Mouse (Mus musculus) common myeloid progenitor, adult 5-6 weeks (primary cell): ENCODE results near the gene Mob3a. TPM values are rescaled to one million over a fixed set of nuclear protein-coding genes. Genes with fewer than 3 reads are reported as not detected.

Source experiments
- total RNA-seq: library from RNA; stranded (forward); fragments of 200-1000, 187-1606 nt; gene quantifications from 2 replicates; pipeline ENCODE4 v1.2.3, GENCODE M21; 2017

Gene Mob3a
- total RNA-seq, 1 experiment from 2014 or later, result 49.3 TPM

Other genes starting within 250 kb of the Mob3a start
- gene Onecut3, start 207.1 kb downstream of the Mob3a start, total RNA-seq, result not detected in 2 replicates
- gene Atp8b3, start 162.9 kb downstream of the Mob3a start, total RNA-seq, result not detected in 2 replicates
- gene Rexo1, start 140.4 kb downstream of the Mob3a start, total RNA-seq, result 12.3 and 19.2 TPM in 2 replicates
- gene Klf16, start 124.7 kb downstream of the Mob3a start, total RNA-seq, result 8.6 and 10.6 TPM in 2 replicates
- gene Abhd17a, start 111.6 kb downstream of the Mob3a start, total RNA-seq, result 15.3 and 29.6 TPM in 2 replicates
- 10.8 and 13.3 TPM in 2 replicates for gene Scamp4, start 99.1 kb downstream of the Mob3a start, total RNA-seq
- gene Adat3, start 99.1 kb downstream of the Mob3a start, total RNA-seq, result 0.96 TPM in 1 of 2 replicates, not detected in the other
- 0.24 and 0.27 TPM in 2 replicates for gene Gm49322, start 96.0 kb downstream of the Mob3a start, total RNA-seq
- 132 and 167 TPM in 2 replicates for gene Csnk1g2, start 79.1 kb downstream of the Mob3a start, total RNA-seq
- gene Btbd2, start 44.9 kb downstream of the Mob3a start, total RNA-seq, result 19.2 and 27.1 TPM in 2 replicates
- gene Mknk2, start 23.9 kb downstream of the Mob3a start, total RNA-seq, result 37.5 and 55.6 TPM in 2 replicates
- 6.4 and 10.4 TPM in 2 replicates for gene Izumo4, start 207 bp upstream of the Mob3a start, total RNA-seq
- gene Ap3d1, start 40.3 kb upstream of the Mob3a start, total RNA-seq, result 33.6 and 39.4 TPM in 2 replicates
- gene Dot1l, start 53.2 kb upstream of the Mob3a start, total RNA-seq, result 7.6 and 19.5 TPM in 2 replicates
- 26.6 and 46.7 TPM in 2 replicates for gene Sf3a2, start 96.2 kb upstream of the Mob3a start, total RNA-seq
- 36.7 and 43.0 TPM in 2 replicates for gene Plekhj1, start 96.6 kb upstream of the Mob3a start, total RNA-seq
- gene Amh, start 103.3 kb upstream of the Mob3a start, total RNA-seq, result 0.58 TPM in 1 of 2 replicates, not detected in the other
- gene Jsrp1, start 111.5 kb upstream of the Mob3a start, total RNA-seq, result not detected in 2 replicates
- 288 TPM in 2 replicates for gene Oaz1, start 124.7 kb upstream of the Mob3a start, total RNA-seq
- 0.05 TPM in 1 of 2 replicates, not detected in the other for gene Lingo3, start 142.1 kb upstream of the Mob3a start, total RNA-seq
- 398 and 403 TPM in 2 replicates for gene Lsm7, start 153.2 kb upstream of the Mob3a start, total RNA-seq
- gene Sppl2b, start 153.3 kb upstream of the Mob3a start, total RNA-seq, result 29.8 and 37.1 TPM in 2 replicates
- not detected in 2 replicates for gene Tmprss9, start 169.9 kb upstream of the Mob3a start, total RNA-seq
- 40.2 and 52.3 TPM in 2 replicates for gene Timm13, start 199.0 kb upstream of the Mob3a start, total RNA-seq
- 44.0 and 46.6 TPM in 2 replicates for gene Lmnb2, start 216.3 kb upstream of the Mob3a start, total RNA-seq
- 6.9 and 7.5 TPM in 2 replicates for gene Gadd45b, start 228.1 kb upstream of the Mob3a start, total RNA-seq